Mouse (Mus musculus): ENCODE measurements around the gene Retreg1.
"Not testable (repeated sequence)": the region's sequence is repeated elsewhere in the genome, so short reads cannot be mapped to it uniquely, and the experiment has no call there.

The Retreg1 gene

GRCm38 (mm10) chr15:25946482-25946881 is 103.5 kb downstream of the Retreg1 start:
- no peak for DNase-seq (ENCODE audit: low read depth, low spot score)

GRCm38 (mm10) chr15:25947383-25947782 is 104.4 kb downstream of the Retreg1 start:
- DNase-seq (ENCODE audit: low read depth, low spot score), result no peak

- peak; percentile 81 for DNase-seq (ENCODE audit: low read depth, low spot score)
Measured at GRCm38 (mm10) chr15:25948257-25949223, 105.6 kb downstream of the Retreg1 start.

GRCm38 (mm10) chr15:25949696-25950095 is 106.7 kb downstream of the Retreg1 start:
- DNase-seq (ENCODE audit: low read depth, low spot score), result no peak

GRCm38 (mm10) chr15:25950584-25950983 is 107.6 kb downstream of the Retreg1 start:
- no peak for DNase-seq (ENCODE audit: low read depth, low spot score)

- no peak for DNase-seq (ENCODE audit: low read depth, low spot score)
Measured at GRCm38 (mm10) chr15:25951037-25951436, 108.1 kb downstream of the Retreg1 start.

GRCm38 (mm10) chr15:25956001-25956400 is 113.0 kb downstream of the Retreg1 start:
- DNase-seq (ENCODE audit: low read depth, low spot score), result no peak

GRCm38 (mm10) chr15:25956422-25957117 is 113.6 kb downstream of the Retreg1 start:
- peak; percentile 80 for DNase-seq (ENCODE audit: low read depth, low spot score)

GRCm38 (mm10) chr15:25957651-25958050 is 114.7 kb downstream of the Retreg1 start:
- no peak for DNase-seq (ENCODE audit: low read depth, low spot score)

GRCm38 (mm10) chr15:25959375-25959774 is 116.4 kb downstream of the Retreg1 start:
- DNase-seq (ENCODE audit: low read depth, low spot score), result peak; percentile 63

GRCm38 (mm10) chr15:25960231-25960630 is 117.3 kb downstream of the Retreg1 start:
- no peak for DNase-seq (ENCODE audit: low read depth, low spot score)

GRCm38 (mm10) chr15:25966220-25966774 is 123.3 kb downstream of the Retreg1 start:
- DNase-seq (ENCODE audit: low read depth, low spot score), result peak; percentile 66

- no peak for DNase-seq (ENCODE audit: low read depth, low spot score)
Measured at GRCm38 (mm10) chr15:25971596-25971995, 128.6 kb downstream of the Retreg1 start.

GRCm38 (mm10) chr15:25972758-25973157 is 129.8 kb downstream of the Retreg1 start:
- DNase-seq (ENCODE audit: low read depth, low spot score), result no peak

- no peak for DNase-seq (ENCODE audit: low read depth, low spot score)
Measured at GRCm38 (mm10) chr15:25974352-25974751, 131.4 kb downstream of the Retreg1 start.

GRCm38 (mm10) chr15:25975810-25976209 is 132.8 kb downstream of the Retreg1 start:
- no peak for DNase-seq (ENCODE audit: low read depth, low spot score)

- DNase-seq (ENCODE audit: low read depth, low spot score), result not testable (repeated sequence)
Measured at GRCm38 (mm10) chr15:25983614-25984013, 140.6 kb downstream of the Retreg1 start.

- peak; percentile 98 for DNase-seq (ENCODE audit: low read depth, low spot score)
Measured at GRCm38 (mm10) chr15:25984067-25984733, 141.2 kb downstream of the Retreg1 start, which contains the start of gene Zfp622. Gene Zfp622, plus strand, starts transcription at chr15:25984366.

GRCm38 (mm10) chr15:25984734-25985492 is 141.9 kb downstream of the Retreg1 start:
- DNase-seq (ENCODE audit: low read depth, low spot score), result no peak

GRCm38 (mm10) chr15:25992992-25993727 is 150.2 kb downstream of the Retreg1 start:
- no peak for DNase-seq (ENCODE audit: low read depth, low spot score)
